Mouse (Mus musculus) cerebellum, adult 2 months (tissue): Measurements from ENCODE around the gene Tbc1d14.

Source experiments
- CTCF ChIP-seq: fragments of 200-500 bp; IDR thresholded peaks from 2 replicates; pipeline ENCODE4 v1.5.1; 2011; ENCODE audit warnings: low read depth, mild to moderate bottlenecking, control low read depth, low read length, moderate library complexity, borderline replicate concordance; ENCODE audit not compliant: insufficient read depth
- POLR2A ChIP-seq: fragments of 200-500 bp; IDR thresholded peaks from 2 replicates; pipeline ENCODE4 v1.6.1; 2011; ENCODE audit warnings: low read length, control low read depth, borderline replicate concordance; ENCODE audit not compliant: insufficient read depth

- TF ChIP-seq CTCF (no peak), POLR2A (no peak)
Observed at GRCm38 (mm10) chr5:36451119-36451518, 142.0 kb downstream of the Tbc1d14 start.
